Mouse (Mus musculus): ENCODE results near the gene Neto2. TPM values are rescaled to one million over a fixed set of nuclear protein-coding genes. Genes with fewer than 3 reads are reported as not detected.

Gene Neto2
- polyA plus RNA-seq, 1 experiment = 16.1 TPM

DNA sequence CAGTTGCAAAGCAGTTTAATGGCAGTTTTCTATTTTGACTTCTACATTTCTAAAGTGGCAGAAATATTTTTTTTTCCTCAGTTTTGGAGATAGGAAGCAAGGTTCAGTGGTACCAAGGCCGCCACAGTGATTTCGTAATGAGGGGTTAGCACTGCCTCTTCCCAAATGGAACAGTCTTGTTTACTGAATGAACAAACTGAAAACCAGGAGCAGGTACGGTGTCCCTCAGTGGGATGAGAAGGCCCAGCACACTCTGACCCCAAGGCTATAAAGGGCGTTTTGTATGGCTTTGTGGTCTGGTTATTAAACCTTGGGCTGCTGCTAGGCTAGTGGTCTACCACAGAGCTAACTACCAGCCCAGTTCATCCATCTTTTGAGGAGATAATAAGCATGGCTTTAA lies 96.5 kb downstream of the Neto2 start:
- TF ChIP-seq CTCF (IDR thresholded peaks at IDR 0.05; ENCODE audit: borderline replicate concordance, insufficient read depth, low read length) = no peak
- TF ChIP-seq POLR2A (IDR thresholded peaks at IDR 0.05; ENCODE audit: low read depth, low read length) = no peak
- no peak overlapping the region for H3K27ac ChIP-seq (ENCODE audit: insufficient read depth, low read length)
- H3K4me3 ChIP-seq (ENCODE audit: insufficient read depth, low read length) = no peak overlapping the region
- H3K4me1 ChIP-seq (ENCODE audit: control insufficient read depth, insufficient read depth, low read length) = no peaks in the 10 kb centered on the region

DNA sequence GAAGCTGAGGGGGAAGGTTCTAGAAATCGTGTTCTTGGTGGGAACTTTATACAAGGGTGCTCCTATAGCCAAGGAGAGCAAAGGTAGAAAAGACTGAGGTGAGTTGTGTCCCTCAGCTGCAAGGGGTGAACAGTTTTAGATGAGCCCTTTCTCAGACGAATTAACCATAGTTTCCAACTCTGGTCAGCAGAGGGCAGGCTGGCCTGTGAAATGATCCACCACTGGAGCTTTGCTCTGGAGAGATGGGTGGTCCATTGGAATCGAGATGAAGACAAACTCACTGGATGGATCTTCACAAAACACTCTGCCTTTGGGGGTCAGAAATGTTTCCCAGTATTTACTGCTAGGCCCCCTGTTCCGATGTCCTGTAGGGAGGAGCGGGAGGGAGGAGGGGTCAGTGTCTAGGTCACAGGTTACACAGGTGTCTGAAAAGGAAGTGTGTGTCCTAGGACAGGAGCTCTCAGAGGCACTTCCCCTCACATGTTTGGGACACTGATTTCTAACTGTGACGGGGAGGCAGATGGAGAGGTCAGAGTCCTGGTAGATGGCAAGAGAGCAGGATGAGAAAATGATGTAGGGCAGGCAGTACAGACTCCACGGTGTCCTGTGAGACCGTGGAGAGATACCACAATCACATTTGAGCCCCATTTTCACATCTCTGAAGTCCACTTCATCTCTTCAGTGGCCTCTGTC lies 97.4 kb downstream of the Neto2 start:
- no peak overlapping the region for H3K4me3 ChIP-seq (ENCODE audit: insufficient read depth, low read length)
- TF ChIP-seq POLR2A (IDR thresholded peaks at IDR 0.05; ENCODE audit: low read depth, low read length) = no peak
- TF ChIP-seq CTCF (IDR thresholded peaks at IDR 0.05; ENCODE audit: borderline replicate concordance, insufficient read depth, low read length) = peak; percentile 27; the same call in 1 of the 2 replicates
- peak overlapping the region; percentile 37; the same call in 1 of the 2 replicates for H3K27ac ChIP-seq (ENCODE audit: insufficient read depth, low read length)
- H3K4me1 ChIP-seq (ENCODE audit: control insufficient read depth, insufficient read depth, low read length) = no peaks in the 10 kb centered on the region

DNA sequence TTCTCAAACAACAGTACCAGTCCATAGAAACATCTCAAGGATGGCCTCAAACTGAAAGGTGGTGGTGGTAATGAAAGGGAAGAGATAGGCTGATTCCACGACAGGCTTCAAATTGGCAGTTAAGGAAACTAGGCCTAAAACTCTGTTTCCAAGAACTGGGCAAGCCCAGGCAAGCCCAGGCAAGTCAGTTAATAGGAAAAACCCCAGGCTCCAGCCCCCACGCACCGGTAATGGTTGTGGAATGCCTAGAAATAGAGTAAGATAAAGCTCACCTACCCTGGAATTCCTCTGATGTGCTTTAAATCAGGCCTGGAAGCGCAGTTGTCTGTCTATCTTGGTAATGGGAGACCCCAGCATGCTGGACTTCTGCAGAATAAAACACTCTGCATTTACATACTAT lies 98.0 kb downstream of the Neto2 start:
- no peaks in the 10 kb centered on the region for H3K4me1 ChIP-seq (ENCODE audit: control insufficient read depth, insufficient read depth, low read length)
- peak overlapping the region; percentile 37; the same call in 1 of the 2 replicates for H3K27ac ChIP-seq (ENCODE audit: insufficient read depth, low read length)
- H3K4me3 ChIP-seq (ENCODE audit: insufficient read depth, low read length) = no peak overlapping the region
- TF ChIP-seq CTCF (IDR thresholded peaks at IDR 0.05; ENCODE audit: borderline replicate concordance, insufficient read depth, low read length) (no peak), POLR2A (IDR thresholded peaks at IDR 0.05; ENCODE audit: low read depth, low read length) (no peak)

DNA sequence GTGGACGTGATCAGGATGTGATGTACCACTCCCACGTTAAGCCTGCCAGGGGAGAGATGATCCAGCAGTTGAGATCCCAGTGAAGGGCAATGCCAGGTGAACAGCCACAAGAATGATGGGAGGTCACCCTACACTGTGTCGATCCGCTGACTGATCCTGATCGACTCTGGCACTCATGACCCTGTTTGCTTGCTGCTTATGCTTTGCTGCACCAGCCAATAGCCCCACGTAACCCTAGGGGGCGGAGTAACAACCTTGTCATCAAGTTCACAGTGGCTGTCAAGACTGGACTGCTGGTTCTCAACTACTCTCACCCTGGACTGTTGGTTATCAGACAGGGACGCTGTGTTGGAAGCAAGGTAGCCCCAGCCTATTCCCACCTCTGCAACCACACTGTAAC lies 99.0 kb downstream of the Neto2 start:
- no peaks in the 10 kb centered on the region for H3K4me1 ChIP-seq (ENCODE audit: control insufficient read depth, insufficient read depth, low read length)
- no peak overlapping the region for H3K4me3 ChIP-seq (ENCODE audit: insufficient read depth, low read length)
- no peak for TF ChIP-seq CTCF (IDR thresholded peaks at IDR 0.05; ENCODE audit: borderline replicate concordance, insufficient read depth, low read length)
- TF ChIP-seq POLR2A (IDR thresholded peaks at IDR 0.05; ENCODE audit: low read depth, low read length) = no peak
- no peak overlapping the region for H3K27ac ChIP-seq (ENCODE audit: insufficient read depth, low read length)

DNA sequence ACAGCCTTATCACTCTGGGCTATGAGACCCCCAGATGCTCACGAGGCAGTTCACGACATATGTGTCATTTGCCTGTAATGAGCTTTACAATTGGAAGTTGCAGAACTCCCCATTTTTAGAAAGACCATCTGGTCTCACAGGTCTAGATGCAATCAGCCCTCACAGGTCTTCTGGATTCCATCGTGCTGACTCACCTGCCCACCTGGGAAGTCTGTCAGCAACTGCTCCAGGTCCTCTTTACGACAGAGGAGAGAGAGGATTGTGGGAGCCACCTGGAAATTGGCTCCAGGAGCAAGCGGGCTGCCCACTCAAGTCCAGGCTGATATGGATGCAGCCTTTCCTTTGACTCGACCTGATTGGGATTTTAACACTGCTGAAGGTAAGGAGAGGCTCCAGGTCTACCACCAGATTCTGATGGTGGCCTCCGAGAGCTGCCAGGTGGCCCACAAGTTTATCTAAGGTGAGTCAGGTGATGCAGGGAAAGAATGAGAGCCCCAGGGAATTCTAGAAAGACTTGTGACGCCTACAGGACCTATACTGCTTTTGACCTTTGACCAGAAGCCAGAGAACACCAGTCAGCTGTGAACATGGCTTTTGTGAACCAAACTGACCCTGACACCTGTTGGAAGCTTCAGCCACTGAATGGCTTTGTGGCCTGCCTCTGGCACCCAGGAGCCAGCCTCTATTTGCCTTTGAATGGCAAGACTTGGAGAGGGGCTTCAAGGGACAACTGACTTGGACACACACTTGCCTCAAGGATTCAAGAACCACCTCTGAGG lies 103.1 kb downstream of the Neto2 start:
- H3K4me1 ChIP-seq (ENCODE audit: control insufficient read depth, insufficient read depth, low read length) = no peaks in the 10 kb centered on the region
- TF ChIP-seq CTCF (IDR thresholded peaks at IDR 0.05; ENCODE audit: borderline replicate concordance, insufficient read depth, low read length) (no peak), POLR2A (IDR thresholded peaks at IDR 0.05; ENCODE audit: low read depth, low read length) (no peak)
- H3K27ac ChIP-seq (ENCODE audit: insufficient read depth, low read length) = no peak overlapping the region
- no peak overlapping the region for H3K4me3 ChIP-seq (ENCODE audit: insufficient read depth, low read length)

DNA sequence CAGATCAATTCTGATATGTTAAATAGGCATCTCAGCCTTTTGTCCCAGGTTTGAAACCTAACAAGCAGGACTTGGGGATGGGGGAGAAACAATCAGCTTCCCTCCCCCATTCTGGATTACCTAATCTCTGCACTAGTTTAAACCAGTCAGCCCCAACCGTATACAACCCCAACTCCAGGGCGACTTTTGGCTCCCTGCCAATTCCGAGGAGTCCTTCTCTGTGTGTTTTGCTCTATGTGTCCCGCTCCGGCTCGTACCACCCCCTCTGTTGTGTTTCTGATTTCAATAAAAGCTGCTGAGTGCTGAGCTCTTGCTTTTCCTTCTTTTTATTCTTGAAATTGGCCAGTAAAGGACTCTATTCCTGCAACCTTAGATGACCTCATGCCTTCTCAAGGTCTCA lies 105.3 kb downstream of the Neto2 start:
- Histone ChIP-seq H3K4me3 (ENCODE audit: insufficient read depth, low read length) (no peak overlapping the region), H3K4me1 (ENCODE audit: control insufficient read depth, insufficient read depth, low read length) (no peaks in the 10 kb centered on the region), H3K27ac (ENCODE audit: insufficient read depth, low read length) (no peak overlapping the region)
- TF ChIP-seq POLR2A (IDR thresholded peaks at IDR 0.05; ENCODE audit: low read depth, low read length) (no peak), CTCF (IDR thresholded peaks at IDR 0.05; ENCODE audit: borderline replicate concordance, insufficient read depth, low read length) (no peak)

DNA sequence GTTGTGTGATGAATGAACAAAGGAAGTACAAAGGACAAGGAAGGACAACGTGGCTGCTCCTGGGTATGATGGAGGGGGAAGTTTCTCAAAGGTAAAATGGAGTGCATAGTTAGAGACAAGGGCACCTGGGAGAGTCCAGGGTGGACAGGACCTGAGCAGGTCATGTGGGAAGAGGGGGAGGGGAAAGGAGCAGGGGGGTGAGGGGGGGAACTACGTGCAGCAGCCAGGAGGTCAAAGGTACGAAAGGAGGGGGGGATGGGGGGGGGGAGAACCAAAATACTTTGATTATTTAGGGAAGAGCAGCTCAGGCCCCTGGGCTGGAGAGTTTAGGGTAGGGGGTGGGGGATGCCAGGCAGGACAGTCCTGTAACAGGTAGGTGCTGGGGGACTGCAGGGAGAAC lies 105.7 kb downstream of the Neto2 start:
- H3K4me3 ChIP-seq (ENCODE audit: insufficient read depth, low read length) = no peak overlapping the region
- no peak for TF ChIP-seq POLR2A (IDR thresholded peaks at IDR 0.05; ENCODE audit: low read depth, low read length)
- no peak for TF ChIP-seq CTCF (IDR thresholded peaks at IDR 0.05; ENCODE audit: borderline replicate concordance, insufficient read depth, low read length)
- no peaks in the 10 kb centered on the region for H3K4me1 ChIP-seq (ENCODE audit: control insufficient read depth, insufficient read depth, low read length)
- H3K27ac ChIP-seq (ENCODE audit: insufficient read depth, low read length) = no peak overlapping the region

DNA sequence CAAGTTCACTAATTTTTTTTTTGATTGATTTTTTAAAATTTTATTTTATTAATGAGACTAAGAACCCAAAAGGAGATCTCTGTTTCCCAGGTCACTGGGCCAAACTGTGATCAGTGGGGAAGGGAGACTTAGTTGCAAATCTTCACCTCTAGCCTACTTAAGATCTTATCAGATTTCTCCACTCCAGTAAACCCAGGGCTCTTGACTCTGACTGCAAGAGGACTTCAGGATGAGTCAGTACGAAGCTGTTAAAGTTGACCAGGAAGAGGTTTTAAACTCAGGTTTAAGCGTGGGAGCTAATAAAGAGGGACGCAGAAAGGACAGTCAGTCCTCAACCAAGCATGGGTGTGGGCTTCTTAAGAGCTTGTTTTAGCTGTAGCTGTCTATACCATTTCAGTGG lies 107.4 kb downstream of the Neto2 start:
- TF ChIP-seq POLR2A (IDR thresholded peaks at IDR 0.05; ENCODE audit: low read depth, low read length) (no peak), CTCF (IDR thresholded peaks at IDR 0.05; ENCODE audit: borderline replicate concordance, insufficient read depth, low read length) (no peak)
- Histone ChIP-seq H3K4me1 (ENCODE audit: control insufficient read depth, insufficient read depth, low read length) (no peaks in the 10 kb centered on the region), H3K27ac (ENCODE audit: insufficient read depth, low read length) (no peak overlapping the region), H3K4me3 (ENCODE audit: insufficient read depth, low read length) (no peak overlapping the region)

DNA sequence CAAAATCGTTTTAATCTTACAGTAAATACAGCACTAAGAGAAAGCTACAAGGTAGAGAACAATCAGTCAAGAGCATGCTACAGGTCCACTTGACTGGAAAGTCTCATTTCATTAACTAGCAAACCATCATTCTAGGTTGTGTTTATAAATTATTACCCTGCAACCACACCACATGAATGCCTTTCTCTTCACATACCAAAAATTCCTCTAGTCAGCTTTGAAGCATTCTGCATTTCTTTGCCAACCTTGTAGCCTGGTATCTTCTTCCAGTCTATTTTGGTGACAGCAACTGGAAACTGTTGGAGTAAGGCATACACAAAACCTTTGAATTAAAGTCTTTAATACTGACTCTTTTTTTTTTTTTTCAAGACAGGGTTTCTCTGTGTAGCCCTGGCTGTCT lies 109.2 kb downstream of the Neto2 start:
- no peak for TF ChIP-seq CTCF (IDR thresholded peaks at IDR 0.05; ENCODE audit: borderline replicate concordance, insufficient read depth, low read length)
- TF ChIP-seq POLR2A (IDR thresholded peaks at IDR 0.05; ENCODE audit: low read depth, low read length) = no peak

DNA sequence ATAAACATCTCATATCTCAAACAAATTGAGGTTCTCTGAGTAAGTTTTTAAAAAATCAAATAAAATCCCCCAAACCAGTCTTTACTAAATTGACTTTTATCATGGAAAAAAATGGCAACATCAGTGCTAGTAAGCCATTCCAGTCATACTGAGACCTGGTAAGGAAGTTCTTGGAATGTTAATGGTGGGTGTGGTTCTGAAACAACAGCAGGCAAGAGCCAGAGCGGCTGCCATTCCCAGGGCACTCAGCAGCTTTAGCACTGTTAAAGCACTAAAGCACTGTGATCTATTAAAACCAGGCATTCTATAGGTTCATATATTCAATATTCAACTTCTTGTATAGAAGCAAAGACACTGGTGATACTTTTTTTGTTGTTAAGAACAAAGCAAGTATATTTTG lies 110.5 kb downstream of the Neto2 start:
- Histone ChIP-seq H3K27ac (ENCODE audit: insufficient read depth, low read length) (no peak overlapping the region), H3K4me3 (ENCODE audit: insufficient read depth, low read length) (no peak overlapping the region), H3K4me1 (ENCODE audit: control insufficient read depth, insufficient read depth, low read length) (no peaks in the 10 kb centered on the region)
- TF ChIP-seq POLR2A (IDR thresholded peaks at IDR 0.05; ENCODE audit: low read depth, low read length) = no peak
- TF ChIP-seq CTCF (IDR thresholded peaks at IDR 0.05; ENCODE audit: borderline replicate concordance, insufficient read depth, low read length) = no peak

More for the DNA sequence above, 109.2 kb downstream of the Neto2 start:
- Histone ChIP-seq H3K4me1 (ENCODE audit: control insufficient read depth, insufficient read depth, low read length) (no peaks in the 10 kb centered on the region), H3K4me3 (ENCODE audit: insufficient read depth, low read length) (no peak overlapping the region), H3K27ac (ENCODE audit: insufficient read depth, low read length) (no peak overlapping the region)
